Mouse (Mus musculus) CH12.LX (cell line): Measurements from ENCODE around the gene 2300009A05Rik. TPM values are rescaled to one million over a fixed set of nuclear protein-coding genes. Genes with fewer than 3 reads are reported as not detected.

Experiments used
- DNase-seq: peaks from one replicate; pipeline ENCODE4 v3.0.0-alpha.2; 2013; ENCODE audit errors: extremely low read depth
- H3K27ac ChIP-seq: 2 replicates; pipeline ENCODE4 v1.5.1; 2012; ENCODE audit warnings: low read depth, mild to moderate bottlenecking, control low read depth, moderate library complexity; ENCODE audit not compliant: insufficient read depth
- H3K27me3 ChIP-seq: replicated peaks from 2 replicates; pipeline ENCODE3; 2012; ENCODE audit warnings: inconsistent platforms
- H3K36me3 ChIP-seq, 2 experiments: replicated peaks in 1 of 2; 2 replicates each; pipeline versions ENCODE3 to v1.6.1; 2012; ENCODE audit warnings: inconsistent platforms in 1 of 2, low read length in 1 of 2, mild to moderate bottlenecking in 1 of 2, mixed read lengths in 1 of 2, moderate library complexity in 1 of 2; ENCODE audit not compliant: control insufficient read depth in 1 of 2, insufficient read depth in 1 of 2
- H3K4me1 ChIP-seq, 2 experiments: 2 replicates each; pipeline ENCODE4 v1.6.1; 2012; ENCODE audit warnings: inconsistent platforms in 1 of 2, moderate library complexity in 1 of 2; ENCODE audit not compliant: insufficient read depth in 2 of 2, control insufficient read depth in 1 of 2
- H3K4me2 ChIP-seq: 2 replicates; pipeline ENCODE4 v1.6.1; 2012; ENCODE audit warnings: low read depth, mild to moderate bottlenecking, control low read depth; ENCODE audit not compliant: poor library complexity, insufficient read depth, severe bottlenecking
- H3K4me3 ChIP-seq, 3 experiments: fragments of 150-350 bp in 1 of 3; sonication (generic) in 1 of 3; replicated peaks in 1 of 3; 2 replicates each; pipeline versions ENCODE3 to v1.5.1; 2011 to 2012; ENCODE audit warnings: low read depth in 2 of 3, low read length in 2 of 3, mild to moderate bottlenecking in 2 of 3, moderate library complexity in 2 of 3, control low read depth in 1 of 3, improper control_type of control experiment in 1 of 3, inconsistent platforms in 1 of 3, mixed read lengths in 1 of 3; ENCODE audit not compliant: poor library complexity in 1 of 3
- H3K79me2 ChIP-seq: replicated peaks from 2 replicates; pipeline ENCODE4 v1.6.1; 2012; ENCODE audit warnings: mild to moderate bottlenecking, moderate library complexity; ENCODE audit not compliant: control insufficient read depth, poor library complexity, insufficient read depth, severe bottlenecking; ENCODE audit errors: extremely low read depth
- H3K9ac ChIP-seq: 2 replicates; pipeline ENCODE4 v1.6.1; 2012; ENCODE audit warnings: low read depth, mild to moderate bottlenecking, control low read depth, moderate library complexity; ENCODE audit not compliant: insufficient read depth
- H3K9me3 ChIP-seq: replicated peaks from 2 replicates; pipeline ENCODE3; 2012; ENCODE audit warnings: low read length, inconsistent platforms, mixed read lengths
- CHD1 ChIP-seq: IDR thresholded peaks from 2 replicates; pipeline ENCODE4 v1.6.1; 2012; ENCODE audit warnings: low read depth, low read length, improper control_type of control experiment, inconsistent platforms
- CTCF ChIP-seq, 2 experiments: IDR thresholded peaks in 1 of 2; conservative IDR thresholded peaks in 1 of 2; 2 replicates each; pipeline ENCODE4 v1.5.1; 2011 to 2012; ENCODE audit warnings: low read depth in 2 of 2, low read length in 2 of 2, improper control_type of control experiment in 1 of 2, inconsistent platforms in 1 of 2, mild to moderate bottlenecking in 1 of 2, moderate library complexity in 1 of 2
- E2F4 ChIP-seq: IDR thresholded peaks from 2 replicates; pipeline ENCODE4 v1.6.1; 2011; ENCODE audit warnings: low read depth, low read length, improper control_type of control experiment; ENCODE audit not compliant: insufficient replicate concordance
- EP300 ChIP-seq: IDR thresholded peaks from 2 replicates; pipeline ENCODE4 v1.6.1; 2011; ENCODE audit warnings: low read length, improper control_type of control experiment
- ETS1 ChIP-seq: conservative IDR thresholded peaks from 2 replicates; pipeline ENCODE4 v1.6.1; 2012; ENCODE audit warnings: low read depth, mild to moderate bottlenecking, inconsistent platforms, low read length, improper control_type of control experiment, moderate library complexity
- HCFC1 ChIP-seq: IDR thresholded peaks from 2 replicates; pipeline ENCODE4 v1.6.1; 2012; ENCODE audit warnings: low read depth, mild to moderate bottlenecking, inconsistent platforms, low read length, improper control_type of control experiment
- JUND ChIP-seq: conservative IDR thresholded peaks from 2 replicates; pipeline ENCODE4 v1.6.1; 2011; ENCODE audit warnings: low read depth, low read length, improper control_type of control experiment
- NRF1 ChIP-seq: IDR thresholded peaks from 2 replicates; pipeline ENCODE4 v1.6.1; 2014; ENCODE audit warnings: low read depth, mild to moderate bottlenecking, inconsistent platforms, low read length, improper control_type of control experiment, moderate library complexity
- RAD21 ChIP-seq: IDR thresholded peaks from 2 replicates; pipeline ENCODE4 v1.6.1; 2011; ENCODE audit warnings: low read depth, mild to moderate bottlenecking, low read length, improper control_type of control experiment, moderate library complexity
- SIN3A ChIP-seq: IDR thresholded peaks from 2 replicates; pipeline ENCODE4 v1.6.1; 2012; ENCODE audit warnings: low read length, improper control_type of control experiment, inconsistent platforms
- SMC3 ChIP-seq: IDR thresholded peaks from 2 replicates; pipeline ENCODE4 v1.6.1; 2011; ENCODE audit warnings: low read depth, low read length, improper control_type of control experiment
- TBP ChIP-seq: conservative IDR thresholded peaks from 2 replicates; pipeline ENCODE4 v1.6.1; 2011; ENCODE audit warnings: low read depth, low read length, improper control_type of control experiment
- TCF12 ChIP-seq: IDR thresholded peaks from 2 replicates; pipeline ENCODE4 v1.6.1; 2014; ENCODE audit warnings: low read depth, mild to moderate bottlenecking, inconsistent platforms, low read length, improper control_type of control experiment
- UBTF ChIP-seq: IDR thresholded peaks from 2 replicates; pipeline ENCODE4 v1.6.1; 2012; ENCODE audit warnings: low read depth, mild to moderate bottlenecking, inconsistent platforms, low read length, improper control_type of control experiment, moderate library complexity
- USF1 ChIP-seq: IDR thresholded peaks from 2 replicates; pipeline ENCODE4 v1.6.1; 2014; ENCODE audit warnings: low read depth, mild to moderate bottlenecking, inconsistent platforms, low read length, improper control_type of control experiment
- USF2 ChIP-seq: conservative IDR thresholded peaks from 2 replicates; pipeline ENCODE4 v1.6.1; 2011; ENCODE audit warnings: low read depth, low read length, improper control_type of control experiment
- ZNF384 ChIP-seq: IDR thresholded peaks from 2 replicates; pipeline ENCODE4 v1.6.1; 2012; ENCODE audit warnings: low read depth, low read length, improper control_type of control experiment, inconsistent platforms
- dilution Hi-C: fragments of 300-500 bp; cut with MboI; formaldehyde crosslinking; loops from 2 replicates; pipeline ENCODE4 v1.14.3; 2020; ENCODE audit warnings: low sequenced_read_pairs; ENCODE audit not compliant: extremely low pct_unique_long_range_greater_than_20kb, extremely low pct_ligation_motif_present
- in situ Hi-C: fragments of 300-500 bp; cut with MboI; formaldehyde crosslinking; loops from 3 replicates; pipeline ENCODE4 v1.14.3; 2019; ENCODE audit warnings: low sequenced_read_pairs, low pct_ligation_motif_present, low pct_unique_long_range_greater_than_20kb, mixed read lengths
- polyA plus RNA-seq: library from polyadenylated mRNA; unstranded; fragments of >175 nt; gene quantifications from 2 replicates; pipeline ENCODE4 v1.2.1, GENCODE M21; 2012; ENCODE audit warnings: low read depth; ENCODE audit not compliant: insufficient read length
- total RNA-seq, 2 experiments: library from RNA; depleted of rRNA; stranded (reverse); fragments of 300-350 nt in 1 of 2; fragments of >200 nt in 1 of 2; gene quantifications; 2 replicates each; pipeline ENCODE4 v1.2.3; 2012 to 2014

Gene 2300009A05Rik
- total and polyA plus RNA-seq, 3 experiments, result 13.0 to 20.4 (median 13.8) TPM

DNA sequence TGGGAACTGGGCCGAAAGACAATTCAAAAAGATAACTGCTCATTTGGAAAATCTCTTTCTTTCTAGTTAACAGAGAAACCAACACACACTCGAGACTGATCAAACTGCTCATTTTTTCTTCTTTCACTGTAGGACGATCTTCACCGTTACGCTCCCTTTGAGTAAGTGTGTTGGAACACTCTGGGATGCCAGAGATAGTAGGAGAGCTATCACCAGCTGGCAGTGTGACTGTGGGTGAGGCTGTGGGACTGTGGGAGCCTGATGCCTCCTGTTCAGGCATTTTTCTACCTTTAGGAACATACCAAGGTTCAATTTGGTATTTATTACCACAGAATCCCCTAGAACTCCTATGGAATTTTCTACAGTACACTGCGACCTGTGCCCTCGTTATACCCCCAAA is 3.4 kb downstream of the 2300009A05Rik start:
- H3K79me2 ChIP-seq, result no peaks in the 10 kb centered on the region; the same call in none of the 2 replicates
- no peaks in the 10 kb centered on the region for H3K27me3 ChIP-seq
- in situ Hi-C loops (loop anchor here (25.0 kb wide), 1 partner anchor 583 kb away; the partner anchor contains the start of gene Fem1b), dilution Hi-C loops (no loop called here)
- H3K4me3 ChIP-seq, result no peak overlapping the region
- no peaks in the 10 kb centered on the region for H3K9me3 ChIP-seq
- H3K9ac ChIP-seq, result no peak overlapping the region
- H3K36me3 ChIP-seq, result peaks cover 0 to 3% of the 10 kb centered on the region in 2 experiments
- no peak overlapping the region for H3K4me2 ChIP-seq
- no peak for TF ChIP-seq E2F4
- no peak for TF ChIP-seq CHD1
- TF ChIP-seq USF1, result no peak
- no peak for TF ChIP-seq ETS1
- no peak for TF ChIP-seq CTCF (conservative IDR thresholded peaks at IDR 0.05 in 1 of 2, IDR thresholded peaks at IDR 0.05 in 1 of 2; ENCODE audit: low read depth in 2 of 2, low read length in 2 of 2)
- H3K4me1 ChIP-seq, result peaks cover 2 to 22% of the 10 kb centered on the region in 2 experiments; a peak in 2 of 4 replicates
- no peak for DNase-seq
- H3K27ac ChIP-seq, result no peak overlapping the region

DNA sequence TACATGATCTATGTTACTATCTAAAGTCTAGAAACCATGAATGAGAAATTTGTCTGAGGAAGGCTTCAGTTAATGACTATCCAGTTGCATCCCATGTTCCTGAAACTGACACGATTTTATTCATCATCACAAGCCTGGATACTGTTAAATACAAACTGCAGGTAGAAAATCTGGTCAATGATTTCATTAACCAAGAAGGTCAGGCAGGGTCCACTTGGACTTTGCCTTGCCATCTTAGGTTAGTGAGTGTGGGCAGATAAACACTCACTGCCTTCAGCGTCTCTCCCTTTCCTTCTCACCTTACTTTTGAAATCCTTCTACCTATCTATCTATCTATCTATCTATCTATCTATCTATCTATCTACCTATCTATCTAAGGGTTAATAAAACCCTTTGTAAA is 7.7 kb downstream of the 2300009A05Rik start:
- Histone ChIP-seq H3K4me1 (peaks cover 2 to 9% of the 10 kb centered on the region in 2 experiments; a peak in 2 of 4 replicates), H3K27ac (no peak overlapping the region), H3K9me3 (no peaks in the 10 kb centered on the region), H3K79me2 (no peaks in the 10 kb centered on the region; the same call in 1 of the 2 replicates), H3K9ac (no peak overlapping the region), H3K4me2 (no peak overlapping the region), H3K4me3 (no peak overlapping the region), H3K27me3 (no peaks in the 10 kb centered on the region), H3K36me3 (peaks cover 0 to 3% of the 10 kb centered on the region in 2 experiments)
- in situ Hi-C loops (loop anchor here (25.0 kb wide), 1 partner anchor 579 kb away; the partner anchor contains the start of gene Fem1b), dilution Hi-C loops (no loop called here)
- no peak for TF ChIP-seq SIN3A
- TF ChIP-seq HCFC1, result no peak
- no peak for TF ChIP-seq JUND
- TF ChIP-seq TBP, result no peak
- TF ChIP-seq E2F4, result no peak
- TF ChIP-seq EP300, result no peak
- no peak for TF ChIP-seq SMC3
- TF ChIP-seq ZNF384, result no peak
- no peak for TF ChIP-seq NRF1
- no peak for TF ChIP-seq USF2
- TF ChIP-seq UBTF, result no peak
- no peak for TF ChIP-seq TCF12
- no peak for TF ChIP-seq RAD21
- DNase-seq, result no peak
